Mouse (Mus musculus): ENCODE measurements around the gene Rapgef3.

GRCm38 (mm10) chr15:97750697-97751096 is 17.1 kb downstream of the Rapgef3 start:
- TF ChIP-seq GATA1 (IDR thresholded peaks at IDR 0.05; ENCODE audit: borderline replicate concordance, low read length) (no peak), FLI1 (IDR thresholded peaks at IDR 0.05; ENCODE audit: low read length) (no peak)
